Mouse (Mus musculus) midbrain, embryonic 11.5 days (tissue): ENCODE results near the gene Sox15. TPM values are rescaled to one million over a fixed set of nuclear protein-coding genes. Genes with fewer than 3 reads are reported as not detected.

ENCODE experiments used
- ATAC-seq: fragments of 200-750 bp; cut with Nextera tagmentation; 2 replicates; pipeline ENCODE4 v1.8.0; 2017; ENCODE audit warnings: moderate TSS enrichment, moderate library complexity; ENCODE audit not compliant: low FRiP score
- DNase-seq: peaks from one replicate; pipeline ENCODE4 v3.0.0; 2015; ENCODE audit warnings: low spot score; ENCODE audit errors: missing footprints
- H3K27ac ChIP-seq: fragments of 300-500 bp; sonication (generic); 2 replicates; pipeline ENCODE4 v1.5.1; 2014; ENCODE audit warnings: low read depth, low read length
- H3K27me3 ChIP-seq: fragments of 300-500 bp; sonication (generic); 2 replicates; pipeline ENCODE4 v1.6.1; 2014; ENCODE audit warnings: mild to moderate bottlenecking, low read length, moderate library complexity, mixed read lengths; ENCODE audit not compliant: control insufficient read depth, insufficient read depth
- H3K36me3 ChIP-seq: fragments of 300-500 bp; sonication (generic); 2 replicates; pipeline ENCODE4 v1.6.1; 2014; ENCODE audit warnings: mild to moderate bottlenecking, low read length, moderate library complexity, mixed read lengths; ENCODE audit not compliant: control insufficient read depth, insufficient read depth
- H3K4me1 ChIP-seq: fragments of 300-500 bp; sonication (generic); 2 replicates; pipeline ENCODE4 v1.6.1; 2014; ENCODE audit warnings: low read length; ENCODE audit not compliant: control insufficient read depth, insufficient read depth
- H3K4me2 ChIP-seq: fragments of 300-500 bp; sonication (generic); 2 replicates; pipeline ENCODE4 v1.6.1; 2014; ENCODE audit warnings: mild to moderate bottlenecking, moderate library complexity
- H3K4me3 ChIP-seq: fragments of 300-500 bp; sonication (generic); 2 replicates; pipeline ENCODE4 v1.5.1; 2014; ENCODE audit warnings: low read depth, low read length
- H3K9ac ChIP-seq: fragments of 300-500 bp; sonication (generic); 2 replicates; pipeline ENCODE4 v1.6.1; 2014; ENCODE audit warnings: low read length
- H3K9me3 ChIP-seq: fragments of 300-500 bp; sonication (generic); 2 replicates; pipeline ENCODE4 v1.6.1; 2016; ENCODE audit warnings: low read length; ENCODE audit not compliant: control insufficient read depth
- WGBS: fragments of 180-500 bp; shearing (Covaris S2); extraction: QIAGEN DNeasy Blood & Tissue Kit; methylation state at CpG from one replicate; pipeline ENCODE4 v1.1.7; 2014; 5-methylcytosine and 5-hydroxymethylcytosine counted together
- polyA plus RNA-seq: library from polyadenylated mRNA; unstranded; fragments of >200 nt; fragmentation: Nextera tagmentation; extraction: Ambion mirVana; gene quantifications from 2 replicates; pipeline ENCODE4 v1.2.1, GENCODE M21; 2014

Gene Sox15
- 0.16 TPM in 1 of 2 replicates, not detected in the other for polyA plus RNA-seq

DNA sequence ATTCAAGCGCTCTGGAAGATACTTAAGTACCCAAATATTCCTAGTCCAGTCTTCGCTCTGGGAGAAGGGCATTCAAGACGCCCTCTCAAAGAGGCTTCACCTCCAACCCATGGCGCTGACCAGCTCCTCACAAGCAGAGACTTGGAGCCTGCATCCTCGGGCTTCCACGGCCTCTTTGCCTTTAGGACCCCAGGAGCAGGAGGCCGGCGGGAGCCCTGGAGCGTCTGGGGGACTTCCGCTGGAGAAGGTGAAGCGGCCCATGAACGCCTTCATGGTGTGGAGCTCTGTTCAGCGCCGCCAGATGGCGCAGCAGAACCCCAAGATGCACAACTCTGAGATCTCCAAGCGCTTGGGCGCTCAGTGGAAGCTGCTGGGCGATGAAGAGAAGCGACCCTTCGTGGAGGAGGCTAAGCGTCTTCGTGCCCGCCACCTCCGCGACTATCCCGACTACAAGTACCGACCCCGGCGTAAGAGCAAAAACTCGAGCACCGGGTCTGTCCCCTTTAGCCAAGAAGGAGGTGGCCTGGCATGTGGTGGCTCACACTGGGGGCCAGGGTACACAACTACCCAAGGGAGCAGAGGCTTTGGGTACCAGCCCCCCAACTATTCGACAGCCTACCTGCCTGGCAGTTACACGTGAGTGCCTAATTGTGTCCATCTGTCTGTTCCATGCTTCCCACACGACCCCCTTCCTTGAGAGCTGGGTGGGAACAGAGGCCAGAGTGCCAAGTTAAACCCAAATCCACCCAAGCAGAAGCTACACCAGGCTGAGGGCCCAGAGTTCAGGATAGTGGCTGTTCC is at the start of gene Sox15:
Sox15 (plus strand) TSS at position 51 of the 801 bp plus-strand sequence.
- Histone ChIP-seq H3K4me3 (no peak within 1 kb of the TSS), H3K27ac (no peak within 1 kb of the TSS)
- peak; percentile 65; the same call in 1 of the 2 replicates for ATAC-seq

DNA sequence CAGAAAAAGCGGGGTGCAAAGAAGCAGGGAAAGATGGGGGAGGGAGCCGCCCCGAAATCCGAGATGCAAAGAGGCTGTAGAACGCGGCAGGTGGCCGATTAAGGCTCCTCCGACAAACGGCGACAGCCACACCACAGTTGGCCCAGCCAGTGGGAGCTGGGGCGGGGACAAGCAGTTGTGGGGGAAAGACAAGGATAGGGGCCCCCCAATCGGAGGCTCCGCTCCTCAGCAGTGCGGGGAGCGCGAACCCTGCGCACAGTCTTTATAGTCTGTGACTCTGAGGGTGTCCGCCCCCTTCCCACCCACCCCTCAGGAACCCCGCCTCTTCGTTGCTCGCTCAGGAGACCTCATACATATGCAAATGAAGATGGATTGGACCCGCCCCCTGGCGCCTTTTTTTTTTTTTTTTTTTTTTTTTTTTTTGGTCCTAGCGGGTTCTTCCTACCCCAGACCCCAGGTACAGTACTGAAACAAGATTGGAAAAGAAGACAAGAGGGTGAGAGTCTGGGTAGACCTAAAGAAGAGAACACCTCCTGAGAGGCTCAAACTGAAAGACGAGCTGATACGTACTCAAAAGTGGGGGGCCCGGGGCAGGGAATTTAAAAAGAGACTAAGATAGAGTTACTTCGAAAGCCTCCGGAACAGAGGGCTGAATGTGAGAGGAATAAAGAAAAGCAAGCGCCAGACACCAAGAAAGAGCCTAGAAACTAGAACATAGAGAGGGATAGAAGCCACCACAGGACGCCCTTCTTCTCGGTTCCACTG is 49.2 kb upstream of the Sox15 start, which contains the start of gene Atp1b2:
Atp1b2 (minus strand) TSS at position 217 of the 765 bp plus-strand sequence.
- ATAC-seq (peak; percentile 86), DNase-seq (peak; percentile 97)
- Histone ChIP-seq H3K9ac (peak within 1 kb of the TSS; percentile 71), H3K36me3 (no peaks in the 10 kb centered on the region), H3K27me3 (no peaks in the 10 kb centered on the region), H3K4me1 (peaks cover 10% of the 10 kb centered on the region), H3K4me3 (peak within 1 kb of the TSS; percentile 58), H3K9me3 (no peaks in the 10 kb centered on the region), H3K27ac (no peak within 1 kb of the TSS), H3K4me2 (peak within 1 kb of the TSS; percentile 100)
- WGBS = 3% methylated on average over 32 of the region's 32 CpGs

More for the DNA sequence above, at the start of gene Sox15:
- 22% methylated on average over 34 of the region's 34 CpGs for WGBS
- H3K9ac ChIP-seq = no peak within 1 kb of the TSS
- 0 out of 2 replicates have a peak, but pooled peaks cover 4% of the 10 kb centered on the region for H3K4me1 ChIP-seq
- H3K27me3 ChIP-seq = no peaks in the 10 kb centered on the region
- DNase-seq = peak; percentile 97
- H3K36me3 ChIP-seq = peaks cover 33% of the 10 kb centered on the region
- no peaks in the 10 kb centered on the region for H3K9me3 ChIP-seq
- H3K4me2 ChIP-seq = no peak within 1 kb of the TSS

DNA sequence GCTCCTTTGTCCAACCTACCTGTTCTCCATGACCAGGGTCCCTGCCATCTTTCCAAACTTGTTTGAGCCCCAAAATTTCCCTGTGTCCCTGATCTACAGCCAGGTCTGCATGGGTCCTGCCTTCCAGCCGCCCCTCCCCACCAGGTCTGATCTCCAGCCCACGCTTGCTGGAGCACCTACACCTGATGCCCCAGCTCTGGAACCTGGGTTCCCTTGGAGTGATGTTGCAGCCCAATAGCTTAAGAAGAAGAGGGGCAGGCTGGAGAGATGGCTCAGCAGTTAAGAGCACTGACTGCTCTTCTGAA is 48.7 kb upstream of the Sox15 start:
- WGBS = 49% methylated on average over 2 of the region's 2 CpGs
- H3K4me3 ChIP-seq = peak overlapping the region; percentile 58; the same call in 1 of the 2 replicates
- no peak for ATAC-seq

DNA sequence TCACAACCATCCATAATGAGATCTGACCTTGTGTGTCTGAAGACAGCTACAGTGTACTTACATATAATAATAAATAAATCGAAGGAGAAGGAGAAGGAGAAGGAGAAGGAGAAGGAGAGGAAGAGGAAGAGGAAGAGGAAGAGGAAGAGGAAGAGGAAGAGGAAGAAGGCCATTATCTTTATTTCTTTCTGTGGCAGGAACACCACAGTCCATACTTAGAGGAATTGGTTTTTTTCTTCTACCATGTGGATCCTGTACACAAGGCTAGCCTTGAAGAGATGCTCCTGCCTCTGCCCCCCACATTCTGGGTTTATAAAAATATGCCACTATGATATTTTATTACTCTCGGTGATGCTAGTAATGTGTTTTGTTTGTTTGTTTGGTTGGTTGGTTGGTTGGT is 48.3 kb upstream of the Sox15 start:
- Histone ChIP-seq H3K4me1 (peaks cover 10% of the 10 kb centered on the region), H3K27ac (no peak overlapping the region), H3K9me3 (no peaks in the 10 kb centered on the region), H3K9ac (no peak overlapping the region), H3K4me2 (no peak overlapping the region), H3K27me3 (no peaks in the 10 kb centered on the region), H3K36me3 (no peaks in the 10 kb centered on the region), H3K4me3 (no peak overlapping the region)
- ATAC-seq = no peak
- DNase-seq = no peak
- WGBS = 88% methylated on average over 2 of the region's 2 CpGs

More for the DNA sequence above, 48.7 kb upstream of the Sox15 start:
- Histone ChIP-seq H3K9ac (peak overlapping the region; percentile 6; the same call in 1 of the 2 replicates), H3K27ac (no peak overlapping the region), H3K27me3 (no peaks in the 10 kb centered on the region), H3K9me3 (no peaks in the 10 kb centered on the region), H3K36me3 (no peaks in the 10 kb centered on the region), H3K4me2 (peak overlapping the region; percentile 100), H3K4me1 (peaks cover 10% of the 10 kb centered on the region)
- DNase-seq = no peak

DNA sequence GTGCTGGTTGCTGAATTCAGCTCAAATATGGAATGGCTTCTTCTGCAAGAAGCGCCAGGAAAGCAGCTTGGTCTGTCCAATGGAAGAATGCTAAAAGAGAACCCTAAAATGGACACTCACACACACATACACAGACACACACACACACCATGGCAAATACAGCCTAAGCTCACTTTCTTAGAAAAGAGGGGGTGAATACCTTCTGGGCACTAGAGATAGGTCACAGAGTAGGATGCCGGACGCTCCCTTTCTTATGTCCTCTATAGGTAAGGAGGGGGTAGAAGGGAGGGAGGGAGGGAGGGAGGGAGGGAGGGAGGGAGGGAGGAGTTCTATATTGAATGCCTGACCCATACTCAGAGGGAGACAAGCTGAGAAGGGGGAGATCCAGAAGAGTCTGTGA is 46.6 kb upstream of the Sox15 start:
- Histone ChIP-seq H3K9me3 (no peaks in the 10 kb centered on the region), H3K27me3 (no peaks in the 10 kb centered on the region), H3K4me1 (peaks cover 10% of the 10 kb centered on the region), H3K9ac (no peak overlapping the region), H3K4me2 (no peak overlapping the region), H3K27ac (no peak overlapping the region), H3K4me3 (no peak overlapping the region), H3K36me3 (no peaks in the 10 kb centered on the region)
- DNase-seq = no peak
- WGBS = 73% methylated on average over 3 of the region's 3 CpGs
- no peak for ATAC-seq

DNA sequence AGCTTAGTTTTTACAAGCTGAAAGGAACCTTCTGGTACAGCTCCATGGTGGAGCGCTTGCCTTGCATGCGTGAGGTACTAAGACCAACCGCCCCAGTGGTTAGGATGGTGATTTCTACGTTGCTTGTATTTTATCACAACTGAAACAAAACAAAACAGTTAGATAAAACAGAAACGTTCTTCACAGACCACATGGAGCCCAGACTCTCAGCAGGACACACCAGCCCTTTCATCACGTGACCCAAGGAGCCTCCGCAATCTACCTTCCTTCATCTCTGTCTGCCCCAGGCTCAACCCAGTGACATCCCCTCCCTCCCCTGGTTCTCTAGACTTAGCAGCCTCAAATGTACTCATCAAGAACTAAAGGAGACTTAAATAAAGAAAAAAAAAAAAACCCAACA is 45.7 kb upstream of the Sox15 start:
- Histone ChIP-seq H3K4me3 (no peak overlapping the region), H3K9me3 (no peaks in the 10 kb centered on the region), H3K36me3 (no peaks in the 10 kb centered on the region), H3K4me2 (no peak overlapping the region), H3K4me1 (peaks cover 14% of the 10 kb centered on the region), H3K27me3 (no peaks in the 10 kb centered on the region), H3K27ac (no peak overlapping the region), H3K9ac (no peak overlapping the region)
- ATAC-seq (no peak), DNase-seq (no peak)
- WGBS = 66% methylated on average over 7 of the region's 7 CpGs

DNA sequence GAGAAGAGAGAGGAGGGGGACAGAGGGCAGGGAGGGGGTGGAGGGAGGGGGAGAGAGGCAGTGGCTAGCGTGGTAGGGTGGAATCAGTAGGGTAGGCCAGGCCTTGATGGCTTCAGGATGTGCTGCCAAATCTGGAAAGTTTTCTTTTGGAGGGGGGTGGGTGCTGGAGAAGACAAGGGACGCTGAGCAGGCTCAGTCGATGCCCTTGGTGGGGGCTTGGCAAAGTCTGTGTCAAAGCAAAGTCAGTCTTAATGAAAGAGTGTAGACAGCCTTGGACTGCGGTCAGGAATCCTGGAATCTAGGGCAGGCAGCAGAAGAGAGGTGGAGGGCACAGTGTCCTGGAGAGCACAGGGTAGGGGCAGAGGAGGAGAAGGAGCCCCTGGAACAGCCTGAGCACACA is 44.2 kb upstream of the Sox15 start:
- H3K4me1 ChIP-seq = peaks cover 4% of the 10 kb centered on the region
- no peaks in the 10 kb centered on the region for H3K9me3 ChIP-seq
- DNase-seq (no peak), ATAC-seq (no peak)
- no peak overlapping the region for H3K4me2 ChIP-seq
- no peak overlapping the region for H3K27ac ChIP-seq
- no peaks in the 10 kb centered on the region for H3K36me3 ChIP-seq
- WGBS = 67% methylated on average over 4 of the region's 4 CpGs
- no peak overlapping the region for H3K9ac ChIP-seq
- H3K27me3 ChIP-seq = no peaks in the 10 kb centered on the region
- no peak overlapping the region for H3K4me3 ChIP-seq

DNA sequence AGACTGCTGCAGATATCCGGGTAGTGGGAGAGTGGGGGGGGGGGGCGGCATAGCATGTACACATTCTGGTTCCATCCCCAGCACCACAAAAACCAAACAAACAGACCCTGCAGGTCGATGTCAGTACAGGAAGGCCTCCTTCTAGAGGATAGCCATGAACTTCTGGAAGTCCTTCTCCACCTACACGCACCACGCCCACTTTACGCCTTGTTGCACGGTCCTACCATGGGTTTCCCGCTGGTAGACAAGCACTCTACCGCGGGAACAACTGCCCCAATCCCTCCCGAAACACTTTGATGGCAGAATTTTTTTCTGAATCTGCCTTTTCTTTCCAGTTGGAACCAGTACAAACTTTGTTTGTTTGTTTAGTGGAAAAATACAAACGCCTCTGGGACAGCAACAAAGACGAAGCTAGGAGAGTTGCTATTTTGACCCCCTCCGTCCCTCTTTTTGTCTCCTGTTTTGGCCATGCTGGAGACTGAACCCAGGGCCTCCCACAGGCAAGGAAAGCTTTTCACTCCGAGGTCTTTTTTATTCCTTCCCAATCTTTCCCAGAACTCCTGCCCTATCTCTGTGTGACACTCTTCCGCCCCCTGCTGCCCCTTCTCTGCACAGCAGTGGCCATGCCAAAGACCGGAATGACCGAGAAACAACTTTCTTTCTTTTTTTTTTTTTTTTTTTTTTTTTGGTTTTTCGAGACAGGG is 41.4 kb upstream of the Sox15 start:
- DNase-seq = peak; percentile 98
- H3K27ac ChIP-seq = no peak overlapping the region
- H3K36me3 ChIP-seq = no peaks in the 10 kb centered on the region
- no peak overlapping the region for H3K4me3 ChIP-seq
- no peaks in the 10 kb centered on the region for H3K27me3 ChIP-seq
- H3K4me1 ChIP-seq = peaks cover 4% of the 10 kb centered on the region
- 6% methylated on average over 19 of the region's 19 CpGs for WGBS
- H3K9me3 ChIP-seq = no peaks in the 10 kb centered on the region
- H3K9ac ChIP-seq = peak overlapping the region; percentile 51
- peak overlapping the region; percentile 11; the same call in 1 of the 2 replicates for H3K4me2 ChIP-seq
- ATAC-seq = peak; percentile 66
